Comparison of ENCODE assay signal across 13 mouse cellular contexts in the genomic region with DNA sequence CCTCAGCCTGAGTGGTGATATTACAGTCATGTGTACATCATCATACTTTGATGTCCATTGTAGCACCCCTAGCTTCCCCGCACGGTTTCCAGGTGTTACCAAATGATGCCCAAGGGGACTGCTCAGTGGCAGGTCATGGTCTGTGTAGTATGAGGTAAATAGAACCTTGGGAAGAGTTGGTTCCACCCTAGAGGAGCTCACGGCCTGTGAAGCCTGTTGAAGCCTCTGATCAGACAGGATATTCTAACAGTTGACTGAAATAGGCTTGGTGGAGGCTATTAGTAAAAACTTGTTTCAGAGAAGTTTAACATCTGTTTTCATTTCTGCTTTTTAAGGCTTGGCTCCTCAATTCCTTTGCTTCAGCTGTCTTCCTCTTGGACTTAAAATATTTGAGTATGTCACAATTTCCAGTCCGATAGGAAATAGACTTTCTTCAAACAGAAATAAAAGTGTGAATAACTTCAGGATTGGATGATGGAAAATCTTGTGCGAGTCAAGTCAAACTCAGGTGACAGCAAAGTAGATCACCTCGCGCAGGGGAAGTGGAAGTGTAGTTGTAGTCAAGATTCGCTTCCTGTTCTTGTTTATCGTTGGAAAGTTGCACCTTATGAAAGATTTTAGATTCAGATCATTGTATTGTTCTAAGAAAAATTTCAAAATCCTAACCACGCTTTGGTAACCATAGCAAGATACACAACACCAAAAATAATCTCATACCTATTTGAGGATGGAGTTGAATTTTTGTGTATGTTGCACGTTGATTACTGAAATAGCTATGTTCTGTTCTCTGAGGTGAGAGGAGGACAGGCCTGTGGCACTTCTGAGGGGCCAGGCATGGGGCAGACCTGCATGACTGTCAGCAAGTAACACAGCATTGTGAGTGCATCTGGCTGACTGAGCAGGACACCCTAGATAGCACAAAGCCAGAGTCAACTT. TPM values are rescaled to one million over a fixed set of nuclear protein-coding genes. Genes with fewer than 3 reads are reported as not detected.
DNase-seq lines count a peak whose midpoint lies in the region; ATAC-seq lines count a peak whose summit lies in the region.
"Had no signal": no experiment of that assay in that cellular context is flagged by ENCODE, and none has a peak within 500 bp of the region (broad histone marks: within the 10 kb centered on the region; RNA-seq: fewer than 3 reads in every experiment).

No protein-coding gene starts in this region.

- no peaks in the 10 kb centered on the region for H3K4me1 ChIP-seq in liver, embryonic 11.5 days (replicated peaks; ENCODE audit: control insufficient read depth, insufficient read depth, low read length)
- no peaks in the 10 kb centered on the region for H3K4me1 ChIP-seq in hindbrain, embryonic 13.5 days (replicated peaks)
- H3K4me1 ChIP-seq: limb, embryonic 13.5 days had no signal

- peaks cover 4% of the 10 kb centered on the region for H3K36me3 ChIP-seq in liver, embryonic 11.5 days (ENCODE audit: control insufficient read depth, insufficient read depth, low read length)
- peaks cover 26% of the 10 kb centered on the region for H3K36me3 ChIP-seq in hindbrain, embryonic 13.5 days

- no peak overlapping the region for H3K9ac ChIP-seq in liver, embryonic 11.5 days (ENCODE audit: low read depth, low read length)
- no peak overlapping the region for H3K9ac ChIP-seq in hindbrain, embryonic 13.5 days
- H3K9ac ChIP-seq: limb, embryonic 13.5 days had no signal

- H3K9me3 ChIP-seq in liver, embryonic 11.5 days (ENCODE audit: control insufficient read depth, low read length), result 0 out of 2 replicates have a peak, but pooled peaks cover 3% of the 10 kb centered on the region
- H3K9me3 ChIP-seq in hindbrain, embryonic 13.5 days, result peaks cover 4% of the 10 kb centered on the region; the same call in 1 of the 2 replicates

- no peak overlapping the region for H3K4me3 ChIP-seq in liver, embryonic 11.5 days (ENCODE audit: low read depth, low read length)
- H3K4me3 ChIP-seq in hindbrain, embryonic 13.5 days, result no peak overlapping the region
- H3K4me3 ChIP-seq: limb, embryonic 13.5 days had no signal

- no peak overlapping the region for H3K27ac ChIP-seq in liver, embryonic 11.5 days (ENCODE audit: low read depth, low read length)
- H3K27ac ChIP-seq in hindbrain, embryonic 13.5 days, result no peak overlapping the region
- H3K27ac ChIP-seq: limb, embryonic 13.5 days had no signal

- WGBS in liver, embryonic 11.5 days, result 83% methylated on average over 11 of the region's 11 CpGs
- 96% methylated on average over 11 of the region's 11 CpGs for WGBS in hindbrain, embryonic 13.5 days

- intact Hi-C loops in left cerebral cortex, postnatal 10 days (cut with DNase I), result no loop called here

- no peak overlapping the region for H3K4me2 ChIP-seq in liver, embryonic 11.5 days
- H3K4me2 ChIP-seq in hindbrain, embryonic 13.5 days, result no peak overlapping the region
- H3K4me2 ChIP-seq: limb, embryonic 13.5 days had no signal

- H3K27me3 ChIP-seq in liver, embryonic 11.5 days (replicated peaks; ENCODE audit: control insufficient read depth, insufficient read depth, low read length), result no peaks in the 10 kb centered on the region
- H3K27me3 ChIP-seq in hindbrain, embryonic 13.5 days, result no peaks in the 10 kb centered on the region
- H3K27me3 ChIP-seq: limb, embryonic 13.5 days had no signal

- peak; percentile 24 for DNase-seq in liver, embryonic 11.5 days (ENCODE audit: low spot score)
- no peak for DNase-seq in liver
- peak; percentile 52 for DNase-seq in CD8-positive naive resting alpha-beta T cell, adult 2 months (ENCODE audit: low read depth in 2 of 2, low spot score in 2 of 2)
- DNase-seq in naive thymus-derived CD4-positive, alpha-beta T cell, adult 2 months (ENCODE audit: low read depth), result peak; percentile 89
- DNase-seq in left cerebral cortex, postnatal 10 days (ENCODE audit: extremely low spot score in 1 of 2, low spot score in 2 of 2), result no peak
- no peak for DNase-seq in cerebellum, postnatal 36 days
- DNase-seq: adrenal gland, postnatal 10 days; cerebellum, adult 8-10 months; kidney, adult 9 months had no signal

- no peak for ATAC-seq in liver, embryonic 11.5 days (replicated peaks; ENCODE audit: low FRiP score)
- peak; percentile 59 for ATAC-seq in granulocyte monocyte progenitor cell, adult 5-6 weeks (replicated peaks; ENCODE audit: poor library complexity, severe bottlenecking)
- ATAC-seq in hindbrain, embryonic 13.5 days (ENCODE audit: low FRiP score), result no peak

RNA-seq across cellular contexts. Expression of a gene that starts 22.9 kb away (rescaled TPM):
- not detected in 2 replicates for polyA plus RNA-seq in liver, embryonic 11.5 days (2014; fragmentation: Nextera tagmentation; extraction: Ambion mirVana)
- total RNA-seq in granulocyte monocyte progenitor cell, adult 5-6 weeks (2014; fragmentation: Nextera tagmentation), result 0.60 and 3.1 TPM in 2 replicates
- total RNA-seq in granulocyte monocyte progenitor cell, adult 5-6 weeks (2017), result 0.43 TPM in 1 of 2 replicates, not detected in the other
- total RNA-seq in left cerebral cortex, postnatal 10 days (2021), result not detected
- polyA plus RNA-seq in hindbrain, embryonic 13.5 days (2015; fragmentation: Nextera tagmentation; extraction: Ambion mirVana), result 0.21 and 0.36 TPM in 2 replicates
- total RNA-seq: midbrain, postnatal 0 days had no signal

RNA-seq across cellular contexts. Expression of a gene that starts 26.5 kb away (rescaled TPM):
- polyA plus RNA-seq in liver, embryonic 11.5 days (2014; fragmentation: Nextera tagmentation; extraction: Ambion mirVana), result 3.2 and 3.9 TPM in 2 replicates
- 3.2 and 3.3 TPM in 2 replicates for total RNA-seq in granulocyte monocyte progenitor cell, adult 5-6 weeks (2014; fragmentation: Nextera tagmentation)
- 3.4 and 3.7 TPM in 2 replicates for total RNA-seq in granulocyte monocyte progenitor cell, adult 5-6 weeks (2017)
- 1 to 10 TPM; 1.0 to 1.1 TPM for total RNA-seq in left cerebral cortex, postnatal 10 days (2021)
- 1.0 and 1.2 TPM in 2 replicates for polyA plus RNA-seq in hindbrain, embryonic 13.5 days (2015; fragmentation: Nextera tagmentation; extraction: Ambion mirVana)

Comparison
In these comparisons a context has a peak if more than half of its experiments do, and no peak if none do; other contexts are left out.
1. DNase-seq: peak in liver, embryonic 11.5 days (single experiment), CD8-positive naive resting alpha-beta T cell, adult 2 months (2 of 2) and naive thymus-derived CD4-positive, alpha-beta T cell, adult 2 months (single experiment); none in liver (single experiment), left cerebral cortex, postnatal 10 days (0 of 2) and cerebellum, postnatal 36 days (0 of 2).